Mouse (Mus musculus) MEL (cell line): Measurements from ENCODE around the gene Acly. TPM values are rescaled to one million over a fixed set of nuclear protein-coding genes. Genes with fewer than 3 reads are reported as not detected.

Experiments used
- DNase-seq: peaks from one replicate; pipeline ENCODE4 v3.0.0; 2011; ENCODE audit warnings: low read depth, low spot score
- H3K27ac ChIP-seq: 2 replicates; pipeline ENCODE4 v1.5.1; 2012; ENCODE audit warnings: low read depth, mild to moderate bottlenecking, control low read depth, low read length, moderate library complexity; ENCODE audit not compliant: control insufficient read depth
- H3K27me3 ChIP-seq, 2 experiments: fragments of 150-350 bp in 1 of 2; sonication (generic) in 1 of 2; 2 replicates each; pipeline ENCODE4 v1.6.1; 2012; ENCODE audit warnings: low read length in 2 of 2, mild to moderate bottlenecking in 2 of 2, improper control_type of control experiment in 1 of 2, moderate library complexity in 1 of 2; ENCODE audit not compliant: insufficient read depth in 2 of 2, control insufficient read depth in 1 of 2
- H3K36me3 ChIP-seq, 2 experiments: 2 replicates each; pipeline ENCODE4 v1.6.1; 2012 to 2014; ENCODE audit warnings: low read length in 2 of 2, improper control_type of control experiment in 1 of 2, inconsistent platforms in 1 of 2, mild to moderate bottlenecking in 1 of 2; ENCODE audit not compliant: insufficient read depth in 2 of 2, control insufficient read depth in 1 of 2
- H3K4me1 ChIP-seq, 2 experiments: fragments of 150-350 bp in 1 of 2; sonication (generic) in 1 of 2; 2 replicates each; pipeline ENCODE4 v1.6.1; 2012; ENCODE audit warnings: low read length in 2 of 2, improper control_type of control experiment in 1 of 2, mild to moderate bottlenecking in 1 of 2; ENCODE audit not compliant: insufficient read depth in 2 of 2, control insufficient read depth in 1 of 2
- H3K4me3 ChIP-seq, 2 experiments: fragments of 150-350 bp in 1 of 2; sonication (generic) in 1 of 2; 2 replicates each; pipeline ENCODE4 v1.5.1; 2012; ENCODE audit warnings: low read depth in 2 of 2, low read length in 2 of 2, mild to moderate bottlenecking in 2 of 2, moderate library complexity in 2 of 2, control low read depth in 1 of 2, improper control_type of control experiment in 1 of 2; ENCODE audit not compliant: control insufficient read depth in 1 of 2, insufficient read depth in 1 of 2
- H3K79me2 ChIP-seq: 2 replicates; pipeline ENCODE4 v1.6.1; 2012; ENCODE audit warnings: mild to moderate bottlenecking, low read length, moderate library complexity; ENCODE audit not compliant: control insufficient read depth, poor library complexity, insufficient read depth
- H3K9ac ChIP-seq: 2 replicates; pipeline ENCODE4 v1.6.1; 2012; ENCODE audit warnings: low read depth, mild to moderate bottlenecking, control low read depth, low read length, moderate library complexity; ENCODE audit not compliant: control insufficient read depth, poor library complexity, severe bottlenecking
- H3K9me3 ChIP-seq: fragments of 150-350 bp; sonication (generic); replicated peaks from 2 replicates; pipeline ENCODE4 v1.6.1; 2012; ENCODE audit warnings: mild to moderate bottlenecking, low read length, improper control_type of control experiment, moderate library complexity; ENCODE audit not compliant: insufficient read depth
- CHD1 ChIP-seq: IDR thresholded peaks from 2 replicates; pipeline ENCODE4 v1.6.1; 2012; ENCODE audit warnings: low read depth, mild to moderate bottlenecking, inconsistent platforms, low read length, improper control_type of control experiment
- CTCF ChIP-seq, 3 experiments: IDR thresholded peaks in 2 of 3; conservative IDR thresholded peaks in 1 of 3; 2 replicates each; pipeline ENCODE4 v1.5.1; 2011 to 2012; ENCODE audit warnings: low read length in 3 of 3, low read depth in 2 of 3, mild to moderate bottlenecking in 2 of 3, improper control_type of control experiment in 1 of 3, inconsistent platforms in 1 of 3, mixed read lengths in 1 of 3, moderate library complexity in 1 of 3; ENCODE audit not compliant: control insufficient read depth in 1 of 3, insufficient read depth in 1 of 3, poor library complexity in 1 of 3, severe bottlenecking in 1 of 3
- ETS1 ChIP-seq: IDR thresholded peaks from 2 replicates; pipeline ENCODE4 v1.6.1; 2012; ENCODE audit warnings: low read depth, mild to moderate bottlenecking, inconsistent platforms, low read length, improper control_type of control experiment, moderate library complexity
- GABPA ChIP-seq: IDR thresholded peaks from 2 replicates; pipeline ENCODE4 v1.6.1; 2012; ENCODE audit warnings: low read depth, mild to moderate bottlenecking, inconsistent platforms, low read length, improper control_type of control experiment, moderate library complexity
- HCFC1 ChIP-seq: IDR thresholded peaks from 2 replicates; pipeline ENCODE4 v1.6.1; 2012; ENCODE audit warnings: low read depth, mild to moderate bottlenecking, inconsistent platforms, low read length, improper control_type of control experiment, moderate library complexity
- KAT2A ChIP-seq: conservative IDR thresholded peaks from 2 replicates; pipeline ENCODE4 v1.6.1; 2012; ENCODE audit warnings: low read depth, low read length, improper control_type of control experiment, inconsistent platforms
- MAX ChIP-seq: IDR thresholded peaks from 2 replicates; pipeline ENCODE4 v1.6.1; 2011; ENCODE audit warnings: low read length, improper control_type of control experiment
- MAZ ChIP-seq: IDR thresholded peaks from 2 replicates; pipeline ENCODE4 v1.6.1; 2012; ENCODE audit warnings: low read depth, mild to moderate bottlenecking, inconsistent platforms, low read length, improper control_type of control experiment
- MEF2A ChIP-seq: IDR thresholded peaks from 2 replicates; pipeline ENCODE4 v1.6.1; 2014; ENCODE audit warnings: low read depth, mild to moderate bottlenecking, inconsistent platforms, low read length, improper control_type of control experiment; ENCODE audit not compliant: poor library complexity, insufficient replicate concordance, severe bottlenecking; ENCODE audit errors: extremely low read depth
- MXI1 ChIP-seq: IDR thresholded peaks from 2 replicates; pipeline ENCODE4 v1.6.1; 2011; ENCODE audit warnings: mild to moderate bottlenecking, low read depth, low read length, improper control_type of control experiment
- MYC ChIP-seq: IDR thresholded peaks from 2 replicates; pipeline ENCODE4 v1.6.1; 2011; ENCODE audit warnings: low read depth, mild to moderate bottlenecking, low read length, improper control_type of control experiment, moderate library complexity
- NELFE ChIP-seq: IDR thresholded peaks from 2 replicates; pipeline ENCODE4 v1.6.1; 2011; ENCODE audit warnings: low read depth, low read length, improper control_type of control experiment
- NRF1 ChIP-seq: IDR thresholded peaks from 2 replicates; pipeline ENCODE4 v1.6.1; 2014; ENCODE audit warnings: low read depth, mild to moderate bottlenecking, inconsistent platforms, low read length, improper control_type of control experiment, moderate library complexity; ENCODE audit not compliant: poor library complexity, insufficient read depth, severe bottlenecking
- POLR2A ChIP-seq, 2 experiments: IDR thresholded peaks; 2 replicates each; pipeline ENCODE4 v1.6.1; 2011 to 2012; ENCODE audit warnings: low read length in 2 of 2, mild to moderate bottlenecking in 2 of 2, control low read depth in 1 of 2, improper control_type of control experiment in 1 of 2, low read depth in 1 of 2, moderate library complexity in 1 of 2; ENCODE audit not compliant: control insufficient read depth in 1 of 2, insufficient read depth in 1 of 2, poor library complexity in 1 of 2
- RCOR1 ChIP-seq: IDR thresholded peaks from 2 replicates; pipeline ENCODE4 v1.6.1; 2012; ENCODE audit warnings: low read depth, mild to moderate bottlenecking, inconsistent platforms, low read length, improper control_type of control experiment
- SMC3 ChIP-seq: IDR thresholded peaks from 2 replicates; pipeline ENCODE4 v1.6.1; 2011; ENCODE audit warnings: low read depth, low read length, improper control_type of control experiment
- TCF12 ChIP-seq: IDR thresholded peaks from 2 replicates; pipeline ENCODE4 v1.6.1; 2014; ENCODE audit warnings: low read depth, mild to moderate bottlenecking, inconsistent platforms, low read length, improper control_type of control experiment, moderate library complexity
- USF1 ChIP-seq: IDR thresholded peaks from 2 replicates; pipeline ENCODE4 v1.6.1; 2014; ENCODE audit warnings: low read depth, mild to moderate bottlenecking, inconsistent platforms, low read length, improper control_type of control experiment, moderate library complexity
- USF2 ChIP-seq, 2 experiments: IDR thresholded peaks; 2 replicates each; pipeline ENCODE4 v1.6.1; 2011 to 2012; ENCODE audit warnings: improper control_type of control experiment in 2 of 2, low read length in 2 of 2, borderline replicate concordance in 1 of 2, inconsistent platforms in 1 of 2, low read depth in 1 of 2, mild to moderate bottlenecking in 1 of 2; ENCODE audit not compliant: insufficient read depth in 1 of 2
- ZMIZ1 ChIP-seq: IDR thresholded peaks from 2 replicates; pipeline ENCODE4 v1.6.1; 2012; ENCODE audit warnings: low read depth, mild to moderate bottlenecking, inconsistent platforms, low read length, improper control_type of control experiment, moderate library complexity
- polyA plus RNA-seq, 2 experiments: library from polyadenylated mRNA; stranded (reverse) in 1 of 2; unstranded in 1 of 2; fragments of >175 nt in 1 of 2; fragments of >200 nt in 1 of 2; gene quantifications; 2 replicates each; pipeline versions ENCODE4 v1.2.1 to v1.2.4; 2012; ENCODE audit warnings: low replicate concordance in 2 of 2, low read depth in 1 of 2; ENCODE audit not compliant: insufficient read length in 2 of 2, insufficient read depth in 1 of 2, missing spikeins in 1 of 2
- total RNA-seq: library from RNA; depleted of rRNA; stranded (reverse); fragments of 300-350 nt; gene quantifications from 2 replicates; pipeline ENCODE4 v1.2.3, GENCODE M21; 2012

Acly gene
- total and polyA plus RNA-seq, 3 experiments, result 167 to 234 TPM; not detected in 1

DNA sequence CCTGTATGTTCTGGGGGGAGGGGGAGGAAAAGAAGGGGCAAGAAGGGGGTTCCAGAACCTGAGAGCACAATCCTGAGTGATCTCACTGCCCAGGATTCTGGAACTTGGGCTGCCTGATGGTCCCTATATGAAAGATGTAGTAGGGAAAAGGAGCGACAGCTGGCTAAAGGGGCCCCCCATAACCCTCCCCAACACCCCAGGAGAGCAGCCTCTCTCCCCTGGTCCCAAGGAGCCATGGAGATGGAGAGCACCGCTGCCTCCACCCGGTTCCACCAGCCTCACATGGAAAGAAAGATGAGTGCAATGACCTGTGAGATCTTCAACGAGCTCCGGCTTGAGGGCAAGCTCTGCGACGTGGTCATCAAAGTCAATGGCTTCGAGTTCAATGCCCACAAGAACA lies 86.0 kb downstream of the Acly start, which contains the start of the genes Nt5c3b and Klhl10:
TSS of gene Nt5c3b (minus strand) at position 12 of the 400 bp plus-strand sequence.
TSS of gene Klhl10 (plus strand) at position 121 of the 400 bp plus-strand sequence.
- TF ChIP-seq RCOR1 (no peak), KAT2A (no peak), CTCF (IDR thresholded peaks at IDR 0.05 in 2 of 3, conservative IDR thresholded peaks at IDR 0.05 in 1 of 3; ENCODE audit: control insufficient read depth in 1 of 3, insufficient read depth in 1 of 3, low read depth in 2 of 3, low read length in 3 of 3, poor library complexity in 1 of 3, severe bottlenecking in 1 of 3) (no peak), USF2 (IDR thresholded peaks at IDR 0.05; ENCODE audit: borderline replicate concordance in 1 of 2, insufficient read depth in 1 of 2, low read depth in 1 of 2, low read length in 2 of 2) (no peak), MAZ (no peak), MEF2A (no peak), HCFC1 (no peak), MXI1 (no peak), MAX (no peak), MYC (no peak), NELFE (no peak), POLR2A (IDR thresholded peaks at IDR 0.05; ENCODE audit: control insufficient read depth in 1 of 2, insufficient read depth in 1 of 2, low read depth in 1 of 2, low read length in 2 of 2, poor library complexity in 1 of 2) (no peak), NRF1 (no peak), USF1 (no peak), CHD1 (no peak), GABPA (no peak), ZMIZ1 (no peak), TCF12 (no peak), SMC3 (no peak), ETS1 (no peak)

More for the DNA sequence above, 86.0 kb downstream of the Acly start, which contains the start of the genes Nt5c3b and Klhl10:
- no peak for DNase-seq
- Histone ChIP-seq H3K4me1 (peaks cover 2 to 12% of the 10 kb centered on the region in 2 experiments; a peak in 3 of 4 replicates), H3K79me2 (peaks cover 5% of the 10 kb centered on the region; the same call in 1 of the 2 replicates), H3K9me3 (no peaks in the 10 kb centered on the region), H3K27ac (peak within 1 kb of the TSS; percentile 16), H3K36me3 (peaks cover 0 to 9% of the 10 kb centered on the region in 2 experiments; a peak in 2 of 4 replicates), H3K27me3 (no peaks in the 10 kb centered on the region), H3K9ac (peak within 1 kb of the TSS; percentile 77), H3K4me3 (peak within 1 kb of the TSS; percentile 73 to 81)
